Mouse (Mus musculus): Measurements from ENCODE around the gene Arf1. TPM values are rescaled to one million over a fixed set of nuclear protein-coding genes. Genes with fewer than 3 reads are reported as not detected.

The Arf1 gene
- polyA plus RNA-seq, 1 experiment from 2014 or later: 626 TPM

DNA sequence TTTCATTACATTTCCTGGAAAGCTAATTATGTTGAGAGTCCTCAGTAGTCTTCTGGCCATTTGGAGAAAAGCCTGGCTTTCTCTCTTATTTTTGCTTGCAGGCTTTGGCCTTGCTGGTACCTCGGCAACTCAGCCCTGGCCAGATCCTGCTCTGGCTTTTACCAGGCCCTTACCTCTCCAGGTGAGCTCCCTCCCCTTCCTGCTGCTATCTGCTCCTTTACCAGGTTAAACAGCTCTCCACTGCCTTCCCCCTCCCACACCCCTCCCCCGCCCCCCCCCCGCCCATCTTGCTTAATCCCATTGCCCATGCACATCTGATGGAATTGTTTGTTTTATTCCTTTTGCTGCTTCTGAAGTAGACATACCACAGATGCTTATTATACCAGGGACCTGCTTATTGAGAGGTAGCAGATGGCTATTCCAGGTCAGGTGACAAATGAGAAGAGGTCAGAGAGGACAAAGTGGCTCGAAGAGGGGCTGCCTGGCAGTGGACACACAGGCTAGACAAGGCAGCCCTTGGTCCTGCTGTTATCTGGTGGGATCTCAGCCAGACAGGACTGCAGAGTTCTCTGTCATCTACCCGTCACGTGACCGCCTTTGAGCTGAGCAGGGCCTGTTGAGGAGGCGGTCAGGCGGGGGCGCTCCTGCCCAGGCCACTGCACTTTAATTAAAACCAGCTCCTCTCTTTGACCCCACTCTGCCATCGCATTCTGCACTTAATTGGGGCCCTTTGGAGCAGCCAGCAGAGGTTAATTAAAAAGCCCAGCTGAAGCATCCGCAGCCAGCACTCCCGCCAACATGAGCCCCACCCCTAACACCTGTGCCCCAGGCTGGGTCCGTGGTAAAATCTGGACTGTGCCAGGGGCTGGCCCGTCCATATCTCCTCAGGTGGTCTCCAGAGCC lies 10.7 kb upstream of the Arf1 start:
- DNase-seq (ENCODE audit: low spot score): peak; percentile 74
- ATAC-seq (replicated peaks; ENCODE audit: insufficient number of reproducible peaks, low FRiP score, low TSS enrichment, low read depth): peak; percentile 75
- H3K4me1 ChIP-seq (ENCODE audit: control insufficient read depth, insufficient read depth, low read length): peaks cover 5% of the 10 kb centered on the region
- no peak overlapping the region for H3K9ac ChIP-seq (replicated peaks; ENCODE audit: low read length)
- no peaks in the 10 kb centered on the region for H3K9me3 ChIP-seq (replicated peaks; ENCODE audit: control insufficient read depth, low read length)
- H3K27ac ChIP-seq (replicated peaks; ENCODE audit: low read depth, low read length): no peak overlapping the region
- H3K4me3 ChIP-seq (ENCODE audit: low read depth, low read length): no peak overlapping the region
- no peak overlapping the region for H3K4me2 ChIP-seq (ENCODE audit: low read depth, low read length)
- H3K36me3 ChIP-seq (replicated peaks; ENCODE audit: control insufficient read depth, insufficient read depth, low read depth, low read length): no peaks in the 10 kb centered on the region
- WGBS: 3% methylated on average over 14 of the region's 15 CpGs
- peaks cover 2% of the 10 kb centered on the region; the same call in 1 of the 2 replicates for H3K27me3 ChIP-seq (ENCODE audit: control insufficient read depth, insufficient read depth, low read length)

GRCm38 (mm10) chr11:59232797-59233196 lies 4.7 kb upstream of the Arf1 start:
- DNase-seq (ENCODE audit: low spot score) (no peak), ATAC-seq (replicated peaks; ENCODE audit: insufficient number of reproducible peaks, low FRiP score, low TSS enrichment, low read depth) (no peak)
- Histone ChIP-seq H3K9me3 (replicated peaks; ENCODE audit: control insufficient read depth, low read length) (no peaks in the 10 kb centered on the region), H3K27me3 (ENCODE audit: control insufficient read depth, insufficient read depth, low read length) (no peaks in the 10 kb centered on the region; the same call in 1 of the 2 replicates), H3K27ac (replicated peaks; ENCODE audit: low read depth, low read length) (no peak overlapping the region), H3K36me3 (replicated peaks; ENCODE audit: control insufficient read depth, insufficient read depth, low read depth, low read length) (no peaks in the 10 kb centered on the region), H3K9ac (replicated peaks; ENCODE audit: low read length) (no peak overlapping the region), H3K4me1 (ENCODE audit: control insufficient read depth, insufficient read depth, low read length) (no peaks in the 10 kb centered on the region), H3K4me2 (ENCODE audit: low read depth, low read length) (no peak overlapping the region), H3K4me3 (ENCODE audit: low read depth, low read length) (no peak overlapping the region)
- WGBS: 48% methylated on average over 2 of the region's 2 CpGs

DNA sequence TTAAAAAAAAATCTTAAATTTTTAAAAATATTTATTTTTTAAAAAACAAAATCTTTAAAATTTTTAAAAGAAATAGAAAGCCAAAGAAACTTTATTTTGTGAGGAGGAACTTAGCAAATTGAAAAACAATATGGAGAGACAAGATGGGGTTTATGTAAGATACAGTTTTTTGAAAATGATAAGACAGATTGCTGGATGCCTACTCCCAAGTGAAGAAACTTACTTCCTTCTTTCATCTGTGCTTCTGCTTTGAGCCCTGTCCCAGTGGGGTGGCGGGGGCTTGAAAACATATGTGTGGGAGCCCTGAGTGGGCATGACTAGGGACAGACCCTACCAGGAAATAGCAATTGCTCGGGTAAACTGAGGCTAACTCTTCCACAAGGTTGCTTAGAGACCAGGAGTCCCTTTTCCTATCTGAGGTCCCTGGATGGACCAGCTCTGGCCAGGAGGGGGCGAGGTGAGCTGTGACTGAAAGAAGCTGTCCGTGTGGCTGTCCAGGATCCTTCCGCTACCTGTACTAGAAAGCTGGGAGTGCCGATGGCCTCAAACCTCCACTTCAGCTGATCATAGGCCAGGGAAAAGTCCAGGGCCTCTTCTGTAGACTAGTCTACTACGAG lies 2.2 kb upstream of the Arf1 start:
- ATAC-seq (replicated peaks; ENCODE audit: insufficient number of reproducible peaks, low FRiP score, low TSS enrichment, low read depth) (no peak), DNase-seq (ENCODE audit: low spot score) (peak; percentile 74)
- Histone ChIP-seq H3K36me3 (replicated peaks; ENCODE audit: control insufficient read depth, insufficient read depth, low read depth, low read length) (no peaks in the 10 kb centered on the region), H3K27ac (replicated peaks; ENCODE audit: low read depth, low read length) (no peak overlapping the region), H3K4me1 (ENCODE audit: control insufficient read depth, insufficient read depth, low read length) (peaks cover 6% of the 10 kb centered on the region), H3K27me3 (ENCODE audit: control insufficient read depth, insufficient read depth, low read length) (no peaks in the 10 kb centered on the region), H3K4me3 (ENCODE audit: low read depth, low read length) (no peak overlapping the region), H3K9me3 (replicated peaks; ENCODE audit: control insufficient read depth, low read length) (no peaks in the 10 kb centered on the region), H3K9ac (replicated peaks; ENCODE audit: low read length) (no peak overlapping the region), H3K4me2 (ENCODE audit: low read depth, low read length) (no peak overlapping the region)
- 12% methylated on average over 7 of the region's 7 CpGs for WGBS

DNA sequence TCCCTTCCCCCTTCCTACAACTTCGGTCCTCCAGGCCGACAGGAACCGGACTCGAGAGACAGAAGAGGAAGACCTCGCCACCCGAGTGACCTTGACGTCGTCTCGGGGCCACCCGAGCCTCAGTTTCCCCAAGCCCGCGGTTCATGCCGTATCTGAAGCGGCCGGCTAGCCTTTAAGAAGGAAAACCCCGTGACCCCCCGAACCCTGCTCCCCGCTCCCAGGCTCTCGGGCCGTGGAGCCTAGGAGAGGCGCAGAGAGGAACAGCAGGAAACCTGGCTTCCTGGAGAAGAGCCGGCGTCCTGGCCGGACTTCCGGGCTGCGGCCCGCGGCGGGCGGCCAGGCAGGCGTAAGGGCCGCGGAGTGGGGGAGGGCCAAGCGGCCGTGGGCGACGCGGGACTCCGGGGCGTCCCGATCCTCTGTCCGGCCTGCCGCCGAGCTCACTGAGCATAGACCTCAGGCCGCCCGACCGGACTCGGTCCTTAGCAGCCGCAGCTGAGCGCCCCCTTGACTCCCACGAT lies 407 bp downstream of the Arf1 start:
- Histone ChIP-seq H3K27me3 (ENCODE audit: control insufficient read depth, insufficient read depth, low read length) (no peaks in the 10 kb centered on the region), H3K27ac (replicated peaks; ENCODE audit: low read depth, low read length) (peak overlapping the region; percentile 84), H3K9ac (replicated peaks; ENCODE audit: low read length) (peak overlapping the region; percentile 95), H3K4me3 (ENCODE audit: low read depth, low read length) (peak overlapping the region; percentile 97), H3K4me2 (ENCODE audit: low read depth, low read length) (peak overlapping the region; percentile 86), H3K36me3 (replicated peaks; ENCODE audit: control insufficient read depth, insufficient read depth, low read depth, low read length) (no peaks in the 10 kb centered on the region), H3K9me3 (replicated peaks; ENCODE audit: control insufficient read depth, low read length) (no peaks in the 10 kb centered on the region), H3K4me1 (ENCODE audit: control insufficient read depth, insufficient read depth, low read length) (peaks cover 7% of the 10 kb centered on the region)
- ATAC-seq (replicated peaks; ENCODE audit: insufficient number of reproducible peaks, low FRiP score, low TSS enrichment, low read depth) (no peak; the same call in 1 of the 2 replicates), DNase-seq (ENCODE audit: low spot score) (peak; percentile 62)
- WGBS: under 1% methylated on average over 51 of the region's 51 CpGs

DNA sequence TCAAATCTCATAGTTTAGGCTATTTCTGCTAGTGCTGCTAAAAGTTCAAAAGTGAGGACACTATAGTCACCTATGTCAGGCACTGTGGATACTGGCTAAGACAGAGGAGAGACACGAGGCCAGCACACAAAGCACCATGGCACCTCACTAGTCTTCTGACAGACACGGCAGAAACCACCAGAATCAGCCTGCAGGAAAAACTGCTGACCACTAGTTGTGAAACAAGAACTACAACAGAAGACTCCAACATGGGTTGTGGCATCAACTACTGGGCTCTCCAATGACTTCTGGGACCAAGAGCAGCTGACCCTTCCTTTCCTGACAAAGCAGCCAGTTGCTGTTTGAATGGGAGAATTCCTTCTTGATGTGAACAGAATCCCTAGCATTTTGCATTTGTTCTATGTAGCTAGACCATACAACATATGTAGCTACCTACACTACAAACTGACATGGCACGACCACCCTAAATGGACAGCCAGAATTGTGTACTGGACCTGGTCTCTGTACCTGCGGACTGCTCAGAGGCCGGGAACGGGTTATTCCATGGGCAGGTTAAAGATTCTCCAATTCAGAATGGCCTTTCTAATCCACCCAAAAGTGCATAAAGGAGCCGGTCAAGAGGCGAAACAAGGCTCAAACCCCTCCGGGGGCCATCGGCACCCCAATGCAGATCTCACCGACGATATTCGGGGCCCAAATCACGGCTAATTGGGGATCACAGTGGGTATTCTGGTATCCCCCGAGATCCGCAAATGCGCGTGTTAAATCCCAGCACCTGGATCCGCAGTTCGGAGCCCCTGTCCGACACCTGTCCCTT lies 1.1 kb downstream of the Arf1 start:
- Histone ChIP-seq H3K9ac (replicated peaks; ENCODE audit: low read length) (peak overlapping the region; percentile 95), H3K27ac (replicated peaks; ENCODE audit: low read depth, low read length) (peak overlapping the region; percentile 84; the same call in 1 of the 2 replicates), H3K4me1 (ENCODE audit: control insufficient read depth, insufficient read depth, low read length) (peaks cover 7% of the 10 kb centered on the region), H3K36me3 (replicated peaks; ENCODE audit: control insufficient read depth, insufficient read depth, low read depth, low read length) (no peaks in the 10 kb centered on the region), H3K27me3 (ENCODE audit: control insufficient read depth, insufficient read depth, low read length) (no peaks in the 10 kb centered on the region), H3K4me2 (ENCODE audit: low read depth, low read length) (peak overlapping the region; percentile 86), H3K4me3 (ENCODE audit: low read depth, low read length) (peak overlapping the region; percentile 97), H3K9me3 (replicated peaks; ENCODE audit: control insufficient read depth, low read length) (no peaks in the 10 kb centered on the region)
- DNase-seq (ENCODE audit: low spot score) (peak; percentile 13), ATAC-seq (replicated peaks; ENCODE audit: insufficient number of reproducible peaks, low FRiP score, low TSS enrichment, low read depth) (no peak)
- WGBS: 7% methylated on average over 21 of the region's 21 CpGs

GRCm38 (mm10) chr11:59226251-59226650 lies 1.8 kb downstream of the Arf1 start:
- DNase-seq (ENCODE audit: low spot score): no peak
- H3K36me3 ChIP-seq (replicated peaks; ENCODE audit: control insufficient read depth, insufficient read depth, low read depth, low read length): no peaks in the 10 kb centered on the region
- no peaks in the 10 kb centered on the region for H3K9me3 ChIP-seq (replicated peaks; ENCODE audit: control insufficient read depth, low read length)
- no peak overlapping the region for H3K27ac ChIP-seq (replicated peaks; ENCODE audit: low read depth, low read length)
- no peak for ATAC-seq (replicated peaks; ENCODE audit: insufficient number of reproducible peaks, low FRiP score, low TSS enrichment, low read depth)
- peak overlapping the region; percentile 95; the same call in 1 of the 2 replicates for H3K9ac ChIP-seq (replicated peaks; ENCODE audit: low read length)
- H3K4me2 ChIP-seq (ENCODE audit: low read depth, low read length): peak overlapping the region; percentile 86
- WGBS: 56% methylated on average over 3 of the region's 3 CpGs
- H3K27me3 ChIP-seq (ENCODE audit: control insufficient read depth, insufficient read depth, low read length): no peaks in the 10 kb centered on the region
- H3K4me1 ChIP-seq (ENCODE audit: control insufficient read depth, insufficient read depth, low read length): peaks cover 7% of the 10 kb centered on the region
- H3K4me3 ChIP-seq (ENCODE audit: low read depth, low read length): peak overlapping the region; percentile 97

- 80% methylated on average over 2 of the region's 2 CpGs for WGBS
- no peak overlapping the region for H3K4me2 ChIP-seq (ENCODE audit: low read depth, low read length)
- H3K4me3 ChIP-seq (ENCODE audit: low read depth, low read length): no peak overlapping the region
- no peak overlapping the region for H3K27ac ChIP-seq (replicated peaks; ENCODE audit: low read depth, low read length)
- DNase-seq (ENCODE audit: low spot score) (no peak), ATAC-seq (replicated peaks; ENCODE audit: insufficient number of reproducible peaks, low FRiP score, low TSS enrichment, low read depth) (no peak)
- H3K9me3 ChIP-seq (replicated peaks; ENCODE audit: control insufficient read depth, low read length): no peaks in the 10 kb centered on the region
- H3K36me3 ChIP-seq (replicated peaks; ENCODE audit: control insufficient read depth, insufficient read depth, low read depth, low read length): no peaks in the 10 kb centered on the region
- peaks cover 7% of the 10 kb centered on the region for H3K4me1 ChIP-seq (ENCODE audit: control insufficient read depth, insufficient read depth, low read length)
- no peak overlapping the region for H3K9ac ChIP-seq (replicated peaks; ENCODE audit: low read length)
- no peaks in the 10 kb centered on the region for H3K27me3 ChIP-seq (ENCODE audit: control insufficient read depth, insufficient read depth, low read length)
Measured at GRCm38 (mm10) chr11:59225167-59225566, 2.9 kb downstream of the Arf1 start.

Measured in embryonic facial prominence, embryonic 11.5 days (tissue).